Mouse (Mus musculus): ENCODE results near the gene Syn1.

Syn1 gene

GRCm38 (mm10) chrX:20920844-20921364 lies at the start of gene Syn1:
TSS of gene Syn1 (minus strand) at chrX:20921004.
- DNase-seq: peak; percentile 77

- DNase-seq: peak; percentile 89
Measured at GRCm38 (mm10) chrX:20961477-20962378, 40.9 kb upstream of the Syn1 start, which contains the start of gene Uxt. TSS of gene Uxt (minus strand) at chrX:20962017.

GRCm38 (mm10) chrX:20950191-20950880 lies 29.5 kb upstream of the Syn1 start, which contains the start of gene Elk1:
TSS of gene Elk1 (minus strand) at chrX:20950608.
- DNase-seq: peak; percentile 85

GRCm38 (mm10) chrX:20946055-20946454 lies 25.3 kb upstream of the Syn1 start:
- DNase-seq: peak; percentile 50

GRCm38 (mm10) chrX:20931963-20932362 lies 11.2 kb upstream of the Syn1 start:
- DNase-seq: peak; percentile 2

GRCm38 (mm10) chrX:20931364-20931763 lies 10.6 kb upstream of the Syn1 start, which contains the start of gene Cfp:
TSS of gene Cfp (minus strand) at chrX:20931555.
- DNase-seq: no peak

- DNase-seq: no peak
Measured at GRCm38 (mm10) chrX:20929859-20930258, 9.1 kb upstream of the Syn1 start.

- no peak for DNase-seq
Measured at GRCm38 (mm10) chrX:20924976-20925375, 4.2 kb upstream of the Syn1 start.

GRCm38 (mm10) chrX:20923506-20923905 lies 2.7 kb upstream of the Syn1 start:
- no peak for DNase-seq

GRCm38 (mm10) chrX:20921366-20921765 lies 562 bp upstream of the Syn1 start:
- DNase-seq: no peak

GRCm38 (mm10) chrX:20920249-20920843 lies 458 bp downstream of the Syn1 start:
- DNase-seq: no peak

GRCm38 (mm10) chrX:20915075-20915474 lies 5.7 kb downstream of the Syn1 start:
- DNase-seq: no peak

- no peak for DNase-seq
Measured at GRCm38 (mm10) chrX:20913726-20914125, 7.1 kb downstream of the Syn1 start.

GRCm38 (mm10) chrX:20910074-20910473 lies 10.7 kb downstream of the Syn1 start:
- DNase-seq: no peak

- no peak for DNase-seq
Measured at GRCm38 (mm10) chrX:20875241-20875640, 45.6 kb downstream of the Syn1 start.

GRCm38 (mm10) chrX:20872928-20873500 lies 47.8 kb downstream of the Syn1 start:
- DNase-seq: no peak

GRCm38 (mm10) chrX:20869962-20870513 lies 50.8 kb downstream of the Syn1 start, which contains the start of gene Timp1:
TSS of gene Timp1 (plus strand) at chrX:20870166.
- DNase-seq: no peak

GRCm38 (mm10) chrX:20869203-20869602 lies 51.6 kb downstream of the Syn1 start:
- DNase-seq: no peak

GRCm38 (mm10) chrX:20868091-20868490 lies 52.7 kb downstream of the Syn1 start:
- DNase-seq: no peak

- DNase-seq: no peak
Measured at GRCm38 (mm10) chrX:20863161-20864101, 57.4 kb downstream of the Syn1 start.
